Mouse (Mus musculus) thymus, adult 2 months (tissue): ENCODE measurements around the gene Dhx9.

Experiments
- CTCF ChIP-seq: fragments of 200-500 bp; IDR thresholded peaks from 2 replicates; pipeline ENCODE4 v1.5.1; 2012; ENCODE audit warnings: mild to moderate bottlenecking, control low read depth, low read length, moderate library complexity, borderline replicate concordance; ENCODE audit not compliant: control insufficient read depth, poor library complexity, insufficient read depth; ENCODE audit errors: extremely low read depth
- POLR2A ChIP-seq: fragments of 200-500 bp; IDR thresholded peaks from 2 replicates; pipeline ENCODE4 v1.6.1; 2012; ENCODE audit warnings: mild to moderate bottlenecking, low read length, control low read depth, moderate library complexity; ENCODE audit not compliant: control insufficient read depth, poor library complexity, insufficient read depth; ENCODE audit errors: extremely low read depth

DNA sequence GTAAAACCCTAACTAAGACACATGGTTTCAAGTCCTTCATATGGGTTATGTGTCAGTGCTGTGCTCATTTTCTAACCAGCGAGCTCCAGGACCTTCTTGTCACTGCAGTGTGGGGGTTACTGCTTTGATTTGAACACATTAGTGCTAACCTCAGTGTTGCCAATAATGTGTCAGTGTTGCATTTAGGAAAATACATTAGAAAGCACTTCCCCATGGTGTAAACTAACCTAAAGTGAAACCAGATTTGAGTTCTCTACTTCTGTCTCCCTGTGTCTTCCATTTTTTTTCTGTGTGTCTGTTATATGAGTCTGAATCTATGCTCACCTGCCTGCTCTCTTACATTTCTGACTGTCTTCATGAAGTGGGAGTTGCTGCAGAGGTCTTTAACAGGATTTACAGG, 44.4 kb downstream of the Dhx9 start:
- TF ChIP-seq CTCF (no peak), POLR2A (no peak)
